Mouse (Mus musculus): Measurements from ENCODE around the gene Slc35a3.

Slc35a3 gene

GRCm38 (mm10) chr3:116638572-116638971, 74.1 kb downstream of the Slc35a3 start:
- DNase-seq (ENCODE audit: low spot score), result no peak

GRCm38 (mm10) chr3:116637693-116638476, 74.7 kb downstream of the Slc35a3 start:
- DNase-seq (ENCODE audit: low spot score), result no peak

GRCm38 (mm10) chr3:116635799-116636198, 76.8 kb downstream of the Slc35a3 start:
- DNase-seq (ENCODE audit: low spot score), result no peak

- no peak for DNase-seq (ENCODE audit: low spot score)
These were observed 77.8 kb downstream of the Slc35a3 start for GRCm38 (mm10) chr3:116634853-116635252.

- DNase-seq (ENCODE audit: low spot score), result no peak
These were observed 78.5 kb downstream of the Slc35a3 start for GRCm38 (mm10) chr3:116634091-116634490.

GRCm38 (mm10) chr3:116632971-116633370, 79.7 kb downstream of the Slc35a3 start:
- no peak for DNase-seq (ENCODE audit: low spot score)

GRCm38 (mm10) chr3:116631459-116631858, 81.2 kb downstream of the Slc35a3 start:
- no peak for DNase-seq (ENCODE audit: low spot score)

GRCm38 (mm10) chr3:116622641-116623040, 90.0 kb downstream of the Slc35a3 start:
- DNase-seq (ENCODE audit: low spot score), result no peak

GRCm38 (mm10) chr3:116620636-116621370, 91.8 kb downstream of the Slc35a3 start:
- DNase-seq (ENCODE audit: low spot score), result no peak
